Mouse (Mus musculus): ENCODE measurements around the gene Nlgn2.

DNA sequence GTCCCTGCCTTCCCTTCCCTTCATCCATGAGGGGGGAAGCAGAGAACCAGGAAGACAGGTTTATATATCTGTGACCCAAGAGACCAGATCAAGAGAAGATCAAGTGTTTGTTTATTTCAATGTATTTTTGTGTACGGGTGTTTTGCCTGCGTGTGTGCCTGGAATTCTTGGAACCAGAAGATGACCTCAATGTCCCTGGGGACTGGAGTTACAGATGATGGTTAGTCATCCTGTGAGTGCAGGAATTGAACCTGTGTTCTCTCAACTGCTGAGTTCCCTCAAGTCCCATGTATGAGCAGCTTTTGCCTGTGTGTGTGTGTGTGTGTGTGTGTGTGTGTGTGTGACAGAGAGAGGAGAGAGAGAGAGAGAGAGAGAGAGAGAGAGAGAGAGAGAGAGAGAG, 29.9 kb downstream of the Nlgn2 start:
- TF ChIP-seq CTCF (IDR thresholded peaks at IDR 0.05; ENCODE audit: control insufficient read depth, insufficient read depth, insufficient replicate concordance, low read depth, low read length), result no peak
- no peak for TF ChIP-seq POLR2A (IDR thresholded peaks at IDR 0.05; ENCODE audit: control insufficient read depth, low read depth, low read length)
